Mouse (Mus musculus): ENCODE data around the gene Ccdc51.

Gene Ccdc51

GRCm38 (mm10) chr9:109056916-109057315 lies 25.4 kb upstream of the Ccdc51 start:
- DNase-seq (ENCODE audit: low read depth, low spot score), result no peak

DNA sequence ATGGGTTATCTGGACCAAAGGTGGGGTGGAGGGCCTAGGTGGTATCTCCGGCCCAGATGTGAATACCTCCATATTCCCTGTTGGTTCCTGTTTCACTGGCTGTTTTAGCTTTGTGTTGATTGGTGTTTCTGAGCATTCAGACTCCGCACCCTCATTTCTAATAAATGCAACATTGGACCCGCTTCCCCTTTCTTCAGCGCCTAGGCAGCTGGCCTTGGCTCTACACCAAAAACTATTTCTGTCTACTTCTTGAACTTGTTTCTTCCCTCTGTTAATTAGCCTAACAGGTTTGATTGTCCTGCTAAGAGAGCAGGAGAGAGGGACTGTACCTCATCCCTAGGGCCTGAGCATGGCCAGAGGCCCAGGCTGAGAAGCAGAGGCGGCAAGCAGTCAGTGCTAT lies 24.8 kb upstream of the Ccdc51 start:
- no peak for DNase-seq (ENCODE audit: low read depth, low spot score)

- DNase-seq (ENCODE audit: low read depth, low spot score), result no peak
Observed at GRCm38 (mm10) chr9:109058006-109058765, 24.1 kb upstream of the Ccdc51 start.

GRCm38 (mm10) chr9:109059136-109059903 lies 23.0 kb upstream of the Ccdc51 start, which contains the start of gene Trex1:
Gene Trex1 (minus strand): TSS chr9:109059734.
- no peak for DNase-seq (ENCODE audit: low read depth, low spot score)

DNA sequence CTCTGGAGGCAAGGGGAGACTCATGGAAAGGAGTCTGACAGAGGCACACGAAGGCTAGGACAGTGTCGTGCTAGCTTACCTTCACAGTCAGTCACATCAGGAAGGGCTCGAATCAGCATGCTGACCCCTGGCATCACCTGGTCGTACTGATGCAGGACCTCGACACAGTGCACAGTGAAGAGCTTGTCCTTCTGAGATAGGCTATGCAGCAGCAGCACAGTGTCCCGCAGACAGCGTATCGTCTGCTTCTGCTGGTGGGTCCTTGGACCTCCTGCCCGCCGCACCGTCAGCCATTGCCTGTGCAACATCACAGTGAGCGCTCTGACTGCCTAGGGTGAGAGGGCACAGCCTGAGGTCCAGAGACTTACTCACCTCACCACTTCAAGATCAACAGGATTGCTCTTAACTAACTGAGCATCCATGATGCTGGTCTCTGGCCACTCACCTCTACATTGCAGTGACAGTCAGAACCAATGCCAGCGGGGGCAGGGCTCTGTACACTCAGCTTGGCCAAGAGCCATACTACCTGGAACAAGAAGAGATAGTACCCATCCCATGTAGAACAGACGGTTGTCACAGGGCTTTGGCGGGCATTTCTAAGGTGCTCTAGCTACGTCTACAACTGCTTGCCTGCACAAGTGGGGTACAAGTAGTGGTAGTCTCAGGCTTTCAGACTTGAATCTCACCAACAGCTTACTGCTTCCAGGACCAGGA lies 22.0 kb upstream of the Ccdc51 start:
- DNase-seq (ENCODE audit: low read depth, low spot score), result no peak

DNA sequence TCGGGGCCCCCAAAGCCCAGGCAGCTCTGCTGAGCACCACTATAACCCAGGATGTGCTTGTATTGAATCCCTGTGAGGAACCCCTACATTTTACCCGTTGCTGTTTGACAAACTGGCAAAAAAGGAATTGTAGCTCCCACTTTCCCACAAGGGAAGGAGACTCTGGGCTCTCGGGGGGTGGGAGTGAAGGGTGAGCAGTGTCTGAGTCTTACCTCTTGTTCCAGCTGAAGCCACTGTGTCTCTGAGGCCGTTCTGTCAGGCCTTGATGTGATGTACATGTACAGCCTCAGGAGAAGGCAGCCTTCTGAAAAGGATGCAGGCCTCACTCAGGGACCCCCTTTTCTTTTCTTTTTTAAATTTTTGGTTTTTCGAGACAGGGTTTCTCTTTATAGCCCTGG lies 21.4 kb upstream of the Ccdc51 start:
- DNase-seq (ENCODE audit: low read depth, low spot score), result no peak

GRCm38 (mm10) chr9:109068095-109068735 lies 14.1 kb upstream of the Ccdc51 start:
- no peak for DNase-seq (ENCODE audit: low read depth, low spot score)

DNA sequence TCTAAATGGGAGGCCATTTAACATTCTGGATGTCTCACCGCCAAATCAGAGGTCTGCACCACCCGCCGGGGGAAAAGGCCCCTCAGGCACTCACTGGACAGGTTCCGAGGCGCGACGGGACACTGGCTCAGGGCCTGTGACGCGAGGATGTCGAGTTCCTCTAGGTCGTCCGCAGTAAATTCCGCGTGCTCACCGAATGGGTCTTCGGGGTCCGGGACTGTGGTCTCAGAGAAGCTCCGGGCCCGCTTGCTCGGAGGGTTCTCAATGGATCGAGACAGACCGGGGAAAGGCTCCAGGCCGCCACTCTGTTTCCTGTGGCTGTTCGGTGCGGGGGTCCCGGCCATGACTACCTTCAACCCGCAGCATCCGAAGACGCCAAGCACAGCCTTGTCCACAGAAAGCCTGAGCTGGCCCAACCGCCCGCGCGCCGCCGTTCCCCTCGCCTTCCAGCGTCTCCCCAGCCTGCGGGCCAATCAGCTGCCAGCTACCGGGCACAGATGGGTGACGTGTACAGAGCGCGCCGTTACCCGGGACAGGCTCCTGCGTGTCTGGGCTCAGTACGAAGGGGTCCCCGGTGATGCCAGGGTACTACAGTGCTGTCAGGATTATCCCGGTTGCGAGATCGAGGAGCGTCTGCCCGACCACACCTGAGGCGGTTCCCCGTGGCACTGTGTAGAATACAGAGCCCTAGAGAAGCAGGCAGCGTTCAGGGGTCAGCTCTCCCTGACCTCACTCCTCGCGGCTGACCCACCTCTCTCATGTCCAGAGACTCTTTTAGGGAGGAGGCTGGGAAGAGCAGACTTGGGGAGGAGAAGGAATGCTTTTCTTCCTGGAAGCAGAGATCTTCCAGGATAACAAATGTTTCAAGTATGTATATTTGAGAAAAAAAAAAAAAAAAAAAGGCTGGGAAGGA lies 8.4 kb upstream of the Ccdc51 start, which contains the start of gene Atrip:
Gene Atrip (minus strand): TSS at position 464 of the 913 bp plus-strand sequence.
- DNase-seq (ENCODE audit: low read depth, low spot score), result peak; percentile 77

DNA sequence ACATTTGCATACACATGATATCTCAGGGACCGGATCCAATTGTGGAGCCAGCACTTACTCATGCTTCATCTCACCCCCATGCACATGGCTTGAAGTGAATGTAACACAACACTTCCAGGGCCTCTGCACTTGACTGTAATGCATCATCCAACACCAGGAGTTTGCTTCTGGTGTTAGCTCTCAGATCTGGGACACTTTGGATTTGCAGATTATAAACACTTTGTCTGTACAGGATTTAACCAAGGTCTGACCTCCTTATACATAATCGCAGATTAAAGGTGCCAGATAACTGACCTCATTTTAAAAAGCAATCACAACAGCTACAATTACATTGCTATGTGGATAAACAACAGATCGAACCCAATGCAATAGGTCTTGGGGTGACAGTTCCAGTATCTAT lies 1.8 kb upstream of the Ccdc51 start:
- DNase-seq (ENCODE audit: low read depth, low spot score), result peak; percentile 83

- no peak for DNase-seq (ENCODE audit: low read depth, low spot score)
Observed at GRCm38 (mm10) chr9:109081749-109082123, 557 bp upstream of the Ccdc51 start.

GRCm38 (mm10) chr9:109084922-109085321 lies 2.6 kb downstream of the Ccdc51 start:
- DNase-seq (ENCODE audit: low read depth, low spot score), result no peak

DNA sequence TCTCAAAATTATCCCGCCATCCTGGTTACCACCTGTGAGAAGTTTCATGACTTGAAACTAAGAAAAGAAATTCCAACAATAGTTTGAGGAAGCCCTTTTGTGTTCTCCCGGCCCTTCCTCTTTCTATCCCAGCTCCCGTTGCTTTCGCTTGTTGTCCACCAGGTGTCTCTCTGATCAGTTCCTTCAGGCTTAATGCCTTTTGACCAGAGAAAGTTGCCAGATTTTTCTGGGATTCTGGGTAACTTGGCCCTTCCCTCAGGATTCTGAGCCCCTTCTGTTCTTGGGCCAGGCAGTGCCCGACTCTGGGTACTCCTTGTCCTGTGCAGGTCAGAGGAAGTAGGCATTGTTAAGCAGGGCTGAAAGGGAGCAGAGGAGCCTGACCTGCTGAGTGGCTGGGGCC lies 5.7 kb downstream of the Ccdc51 start:
- DNase-seq (ENCODE audit: low read depth, low spot score), result no peak

DNA sequence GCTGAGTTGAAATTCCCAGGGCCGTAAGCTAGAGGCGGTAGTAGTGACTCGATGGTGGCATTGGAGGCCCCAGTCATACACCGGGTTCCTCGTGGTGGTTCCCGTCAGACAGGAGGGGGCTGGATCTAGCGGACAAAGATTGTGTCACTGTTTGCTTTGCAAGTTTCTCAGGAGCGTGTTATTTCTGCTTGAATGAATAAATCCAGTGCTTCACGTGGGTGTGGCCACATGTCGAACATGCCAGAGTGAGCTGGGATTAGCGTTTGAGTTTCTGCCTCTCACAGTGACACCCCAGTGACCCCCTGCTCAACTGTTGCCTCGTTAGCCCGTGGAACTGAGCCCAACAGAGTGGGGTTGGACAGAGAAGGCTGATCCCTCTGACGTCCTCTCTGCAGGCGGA lies 8.2 kb downstream of the Ccdc51 start:
- no peak for DNase-seq (ENCODE audit: low read depth, low spot score)

GRCm38 (mm10) chr9:109091802-109092201 lies 9.5 kb downstream of the Ccdc51 start:
- no peak for DNase-seq (ENCODE audit: low read depth, low spot score)

GRCm38 (mm10) chr9:109092799-109093198 lies 10.5 kb downstream of the Ccdc51 start:
- no peak for DNase-seq (ENCODE audit: low read depth, low spot score)

DNA sequence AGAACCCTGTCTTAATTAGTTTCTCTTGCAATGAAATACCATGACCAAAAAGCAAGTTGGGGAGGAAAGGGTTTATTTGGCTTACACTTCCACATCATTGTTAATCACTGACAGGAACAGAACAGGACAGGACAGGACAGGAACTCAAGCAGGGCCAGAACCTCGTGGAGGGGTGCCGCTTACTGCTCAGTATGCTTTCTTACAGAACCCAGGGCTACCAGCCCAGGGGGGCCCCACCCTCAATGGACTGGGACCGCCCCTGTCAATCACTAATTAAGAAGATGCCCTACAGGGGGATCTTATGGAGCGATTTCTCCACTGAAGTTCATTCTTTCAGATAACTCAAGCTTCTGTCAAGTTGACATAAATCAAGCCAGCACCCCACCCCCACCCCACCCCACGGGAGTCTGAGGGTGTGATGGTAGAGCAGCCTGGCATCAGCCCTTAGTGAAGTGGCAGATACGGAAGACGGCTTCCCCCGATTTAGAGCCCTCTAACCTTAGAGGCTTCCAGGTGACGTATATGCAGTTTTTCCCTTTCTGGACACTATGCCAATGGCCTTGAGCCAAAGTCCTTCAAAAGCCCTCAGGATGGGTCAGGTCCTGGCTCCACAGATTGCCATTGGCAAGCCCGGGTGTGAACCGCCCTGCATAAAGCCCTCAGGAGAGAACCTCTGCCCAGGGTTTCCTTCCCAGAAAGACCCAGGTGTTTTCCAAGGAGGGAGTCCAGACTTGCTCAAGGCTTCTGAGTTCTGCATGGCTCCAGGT lies 11.7 kb downstream of the Ccdc51 start:
- DNase-seq (ENCODE audit: low read depth, low spot score), result no peak

- DNase-seq (ENCODE audit: low read depth, low spot score), result no peak
Observed at GRCm38 (mm10) chr9:109094553-109095136, 12.4 kb downstream of the Ccdc51 start.

DNA sequence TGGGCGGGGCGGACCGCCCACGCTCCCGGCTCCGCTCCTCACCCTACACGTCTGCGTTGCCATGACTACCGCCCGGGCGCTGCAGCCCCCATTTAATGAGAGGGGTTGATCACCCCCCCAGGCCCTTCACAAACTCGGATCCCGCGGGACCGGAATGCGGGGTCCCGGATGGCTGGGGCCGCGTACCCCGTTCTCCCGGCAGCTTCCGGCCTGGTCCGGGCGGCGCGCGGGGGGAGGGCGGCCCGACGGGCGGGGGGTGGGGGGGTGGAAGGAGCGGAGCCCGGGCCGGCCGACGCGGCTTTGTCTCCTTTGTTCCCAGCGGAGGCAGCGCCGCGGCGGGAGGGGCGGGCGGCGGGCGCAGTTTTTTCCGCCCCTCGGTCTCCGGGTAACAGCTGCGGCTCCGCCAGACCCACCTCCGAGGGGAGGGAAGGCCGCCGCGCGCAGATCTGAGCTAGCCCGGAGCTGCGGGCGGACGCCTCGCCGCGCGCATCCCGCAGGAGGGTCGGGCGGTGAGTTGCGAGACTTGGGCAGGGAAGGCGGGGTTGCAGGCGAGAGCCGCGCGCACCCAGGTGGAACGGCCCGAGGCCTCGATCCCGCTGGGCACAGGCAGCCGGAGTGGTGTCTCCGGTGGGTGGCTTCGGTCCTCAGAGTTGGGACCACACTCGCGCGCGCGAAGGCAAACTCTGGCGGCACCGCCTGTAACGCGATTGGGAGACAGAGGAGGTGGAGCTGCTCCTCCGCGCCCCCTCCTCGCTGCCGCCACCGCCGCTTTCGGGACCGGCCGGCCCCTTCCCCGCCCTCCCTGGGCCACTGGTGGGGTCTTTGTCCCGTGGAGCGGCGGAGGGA lies 13.1 kb downstream of the Ccdc51 start, which contains the start of gene Plxnb1:
Gene Plxnb1 (plus strand): TSS at position 253 of the 846 bp plus-strand sequence.
- no peak for DNase-seq (ENCODE audit: low read depth, low spot score)

GRCm38 (mm10) chr9:109096251-109096661 lies 14.0 kb downstream of the Ccdc51 start:
- DNase-seq (ENCODE audit: low read depth, low spot score), result no peak

Data from retina, adult 2 months (tissue).